Mouse (Mus musculus): ENCODE data around the gene Dbndd2. TPM values are rescaled to one million over a fixed set of nuclear protein-coding genes. Genes with fewer than 3 reads are reported as not detected.

Dbndd2 gene
- 16.8 and 38.2 TPM in 2 replicates for polyA plus RNA-seq (2012; rRNA removed; ENCODE audit: low replicate concordance)

GRCm38 (mm10) chr2:164485681-164486257, at the start of gene Dbndd2:
Gene Dbndd2, plus strand, starts transcription at chr2:164486106.

GRCm38 (mm10) chr2:164443460-164444000, 42.4 kb upstream of the Dbndd2 start, which contains the start of gene Sdc4:
Gene Sdc4, minus strand, starts transcription at chr2:164443887.

GRCm38 (mm10) chr2:164456864-164457300, 29.0 kb upstream of the Dbndd2 start, which contains the start of gene Sys1:
Gene Sys1, plus strand, starts transcription at chr2:164456964.

GRCm38 (mm10) chr2:164460745-164461551, 25.0 kb upstream of the Dbndd2 start, which contains the start of gene Gm20458:
Gene Gm20458, plus strand, starts transcription at chr2:164460967.

GRCm38 (mm10) chr2:164473624-164474023, 12.3 kb upstream of the Dbndd2 start, which contains the start of gene Trp53tg5:
Gene Trp53tg5, minus strand, starts transcription at chr2:164473724.

GRCm38 (mm10) chr2:164496847-164497690, 11.2 kb downstream of the Dbndd2 start, which contains the start of gene Pigt:
Gene Pigt, plus strand, starts transcription at chr2:164497520.

Other genes with a start within 250 kb of the Dbndd2 start
- not detected in 2 replicates for gene Svs2, start 247.6 kb upstream of the Dbndd2 start, polyA plus RNA-seq (2012; rRNA removed; ENCODE audit: low replicate concordance)
- gene Svs3b, start 229.5 kb upstream of the Dbndd2 start, polyA plus RNA-seq (2012; rRNA removed; ENCODE audit: low replicate concordance): not detected in 2 replicates
- not detected in 2 replicates for gene Svs4, start 207.6 kb upstream of the Dbndd2 start, polyA plus RNA-seq (2012; rRNA removed; ENCODE audit: low replicate concordance)
- gene Svs3a, start 196.8 kb upstream of the Dbndd2 start, polyA plus RNA-seq (2012; rRNA removed; ENCODE audit: low replicate concordance): not detected in 2 replicates
- gene Svs6, start 169.4 kb upstream of the Dbndd2 start, polyA plus RNA-seq (2012; rRNA removed; ENCODE audit: low replicate concordance): not detected in 2 replicates
- not detected in 2 replicates for gene Svs5, start 153.4 kb upstream of the Dbndd2 start, polyA plus RNA-seq (2012; rRNA removed; ENCODE audit: low replicate concordance)
- gene Slpi, start 97.0 kb upstream of the Dbndd2 start, polyA plus RNA-seq (2012; rRNA removed; ENCODE audit: low replicate concordance): 19.6 and 28.7 TPM in 2 replicates
- gene Rbpjl, start 83.0 kb upstream of the Dbndd2 start, polyA plus RNA-seq (2012; rRNA removed; ENCODE audit: low replicate concordance): 0.03 and 0.05 TPM in 2 replicates
- gene Matn4, start 80.9 kb upstream of the Dbndd2 start, polyA plus RNA-seq (2012; rRNA removed; ENCODE audit: low replicate concordance): 2.9 and 6.3 TPM in 2 replicates
- gene Sdc4, start 42.2 kb upstream of the Dbndd2 start, polyA plus RNA-seq (2012; rRNA removed; ENCODE audit: low replicate concordance): 46.1 and 52.4 TPM in 2 replicates
- 117 and 254 TPM in 2 replicates for gene Sys1, start 29.1 kb upstream of the Dbndd2 start, polyA plus RNA-seq (2012; rRNA removed; ENCODE audit: low replicate concordance)
- gene Gm20458, start 25.1 kb upstream of the Dbndd2 start, polyA plus RNA-seq (2012; rRNA removed; ENCODE audit: low replicate concordance): 37.3 and 40.5 TPM in 2 replicates
- not detected in 2 replicates for gene Trp53tg5, start 12.4 kb upstream of the Dbndd2 start, polyA plus RNA-seq (2012; rRNA removed; ENCODE audit: low replicate concordance)
- 120 and 165 TPM in 2 replicates for gene Pigt, start 11.4 kb downstream of the Dbndd2 start, polyA plus RNA-seq (2012; rRNA removed; ENCODE audit: low replicate concordance)
- gene Wfdc2, start 76.3 kb downstream of the Dbndd2 start, polyA plus RNA-seq (2012; rRNA removed; ENCODE audit: low replicate concordance): 202 and 262 TPM in 2 replicates
- not detected in 2 replicates for gene Spint3, start 87.4 kb downstream of the Dbndd2 start, polyA plus RNA-seq (2012; rRNA removed; ENCODE audit: low replicate concordance)
- gene Wfdc6a, start 99.3 kb downstream of the Dbndd2 start, polyA plus RNA-seq (2012; rRNA removed; ENCODE audit: low replicate concordance): not detected in 2 replicates
- not detected in 2 replicates for gene Eppin, start 107.5 kb downstream of the Dbndd2 start, polyA plus RNA-seq (2012; rRNA removed; ENCODE audit: low replicate concordance)
- not detected in 2 replicates for gene Wfdc6b, start 127.4 kb downstream of the Dbndd2 start, polyA plus RNA-seq (2012; rRNA removed; ENCODE audit: low replicate concordance)
- not detected in 2 replicates for gene Wfdc8, start 127.5 kb downstream of the Dbndd2 start, polyA plus RNA-seq (2012; rRNA removed; ENCODE audit: low replicate concordance)
- not detected in 2 replicates for gene Wfdc16, start 152.7 kb downstream of the Dbndd2 start, polyA plus RNA-seq (2012; rRNA removed; ENCODE audit: low replicate concordance)
- gene Wfdc10, start 169.9 kb downstream of the Dbndd2 start, polyA plus RNA-seq (2012; rRNA removed; ENCODE audit: low replicate concordance): not detected in 2 replicates
- gene Wfdc9, start 170.5 kb downstream of the Dbndd2 start, polyA plus RNA-seq (2012; rRNA removed; ENCODE audit: low replicate concordance): not detected in 2 replicates
- not detected in 2 replicates for gene Wfdc11, start 188.0 kb downstream of the Dbndd2 start, polyA plus RNA-seq (2012; rRNA removed; ENCODE audit: low replicate concordance)
- not detected in 2 replicates for gene Wfdc13, start 199.0 kb downstream of the Dbndd2 start, polyA plus RNA-seq (2012; rRNA removed; ENCODE audit: low replicate concordance)
- not detected in 2 replicates for gene Spint4, start 212.4 kb downstream of the Dbndd2 start, polyA plus RNA-seq (2012; rRNA removed; ENCODE audit: low replicate concordance)
- gene Spint5, start 229.2 kb downstream of the Dbndd2 start, polyA plus RNA-seq (2012; rRNA removed; ENCODE audit: low replicate concordance): not detected in 2 replicates

Data from mammary gland, adult 2 months (tissue).